Mouse (Mus musculus): ENCODE measurements at regions not wholly inside any gene's neighbourhood (a gene's known extent, or its start where the extent isn't known, plus 50 kb on each side); places are given as distances from the start of the nearest gene placed in this dataset.

- TF ChIP-seq POLR2A (IDR thresholded peaks at IDR 0.05; ENCODE audit: low read depth, low read length) (no peak), CTCF (conservative IDR thresholded peaks at IDR 0.05; ENCODE audit: insufficient read depth, insufficient read length, low read depth, low read length) (no peak)
Measured at GRCm38 (mm10) chr9:59134171-59135041, 98.2 kb upstream of the Neo1 start.

All from kidney, adult 2 months (tissue).